Mouse (Mus musculus) T-helper 2 cell (primary cell): ENCODE data around the gene Csnk1g2.

Source experiments
- in situ Hi-C: fragments of 300-600 bp; cut with MboI, MseI; formaldehyde crosslinking; loops from one replicate; pipeline ENCODE4 v1.15.1; 2025; ENCODE audit warnings: high pct_unique_total_duplicates

Gene Csnk1g2

DNA sequence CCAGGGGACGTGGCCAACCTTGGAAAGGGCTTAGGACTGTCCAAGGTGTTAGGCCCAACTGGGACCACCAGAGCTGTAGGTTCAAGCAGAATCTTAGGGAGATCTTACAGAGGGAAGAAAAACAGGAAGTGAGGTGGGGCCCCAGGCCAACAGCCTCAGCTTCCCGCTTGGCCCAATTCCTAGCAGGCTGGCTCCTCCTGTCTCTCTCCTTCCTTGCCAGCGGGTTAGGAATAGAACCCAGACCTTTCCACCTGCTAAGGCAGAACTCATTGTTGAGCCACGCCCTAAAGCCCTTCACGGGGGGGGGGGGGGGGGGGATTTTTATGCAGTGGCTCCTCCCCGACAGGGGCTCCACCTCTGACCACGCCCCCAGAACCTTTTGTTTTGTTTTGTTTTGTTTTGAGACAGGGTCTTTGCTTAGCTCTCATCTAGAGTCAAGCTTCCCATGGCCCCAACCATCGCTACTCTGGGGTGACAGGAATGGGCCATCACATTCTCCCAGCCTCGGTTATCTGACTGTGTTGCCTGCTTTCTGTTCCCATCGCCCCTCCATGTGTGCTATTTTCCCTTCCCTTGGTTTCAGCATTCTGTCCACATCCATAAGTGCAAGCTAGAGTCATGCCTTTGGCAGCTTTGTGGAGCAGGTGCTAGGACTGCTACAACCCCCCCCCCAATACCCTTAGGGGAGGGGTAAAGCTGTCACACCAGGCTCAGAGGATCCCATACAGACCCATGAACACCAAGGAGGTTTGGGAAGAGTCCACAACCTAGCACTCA lies 56.2 kb downstream of the Csnk1g2 start:
- in situ Hi-C loops, result no loop called here

- in situ Hi-C loops, result no loop called here
Observed at GRCm38 (mm10) chr10:80679556-80680259, 57.1 kb downstream of the Csnk1g2 start.

- in situ Hi-C loops, result no loop called here
Observed at GRCm38 (mm10) chr10:80680260-80680696, 57.6 kb downstream of the Csnk1g2 start.

GRCm38 (mm10) chr10:80682003-80682402 lies 59.4 kb downstream of the Csnk1g2 start:
- in situ Hi-C loops, result no loop called here

GRCm38 (mm10) chr10:80683647-80684046 lies 61.0 kb downstream of the Csnk1g2 start:
- in situ Hi-C loops, result no loop called here

GRCm38 (mm10) chr10:80684214-80684613 lies 61.6 kb downstream of the Csnk1g2 start:
- in situ Hi-C loops, result no loop called here

GRCm38 (mm10) chr10:80684984-80685383 lies 62.3 kb downstream of the Csnk1g2 start:
- in situ Hi-C loops, result loop anchor here (5.0 kb wide), 2 partner anchors 58 to 108 kb away; partner anchors contain the start of gene Klf16

DNA sequence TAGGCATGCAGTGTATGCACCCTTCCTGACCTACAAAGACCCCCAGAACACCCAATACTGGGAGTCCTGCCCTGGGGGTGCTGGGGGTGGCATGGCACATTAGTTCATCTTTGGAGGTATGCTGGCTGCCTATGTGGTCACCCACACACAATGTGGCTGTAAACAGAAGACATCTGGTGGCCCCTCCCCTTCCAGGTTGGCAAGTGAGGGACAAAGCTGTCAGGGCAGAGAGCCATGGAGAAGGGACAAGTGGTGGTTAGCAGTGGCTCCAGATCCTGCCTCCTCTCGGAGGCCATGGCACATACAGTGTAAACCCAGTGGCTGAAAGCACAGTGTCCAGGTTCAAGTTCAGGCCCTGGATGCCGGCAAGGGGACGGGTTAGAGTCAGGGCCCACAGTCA lies 64.0 kb downstream of the Csnk1g2 start:
- in situ Hi-C loops, result loop anchor here (5.0 kb wide), 2 partner anchors 59 to 109 kb away; partner anchors contain the start of gene Klf16

- in situ Hi-C loops, result loop anchor here (5.0 kb wide), 2 partner anchors 61 to 111 kb away; partner anchors contain the start of gene Klf16
Observed at GRCm38 (mm10) chr10:80687850-80688249, 65.2 kb downstream of the Csnk1g2 start.
